Mouse (Mus musculus) ES-E14 (cell line): ENCODE measurements at regions not wholly inside any gene's neighbourhood (a gene's known extent, or its start where the extent isn't known, plus 50 kb on each side); places are given as distances from the start of the nearest gene placed in this dataset.

Experiments
- DNase-seq: peaks from one replicate; pipeline ENCODE4 v3.0.0-alpha.2; 2013; ENCODE audit warnings: low read depth, low spot score
- H3K27ac ChIP-seq: 2 replicates; pipeline ENCODE4 v1.5.1; 2012; ENCODE audit warnings: low read depth, mild to moderate bottlenecking, low read length, moderate library complexity, mixed read lengths; ENCODE audit not compliant: poor library complexity, insufficient read depth, severe bottlenecking
- H3K36me3 ChIP-seq: 2 replicates; pipeline ENCODE4 v1.6.1; 2012; ENCODE audit warnings: mild to moderate bottlenecking, low read length, moderate library complexity, mixed read lengths; ENCODE audit not compliant: control insufficient read depth, poor library complexity, insufficient read depth, severe bottlenecking
- H3K4me1 ChIP-seq, 2 experiments: fragments of 150-350 bp in 1 of 2; sonication (generic) in 1 of 2; 2 replicates each; pipeline ENCODE4 v1.6.1; 2012; ENCODE audit warnings: low read length in 2 of 2, mild to moderate bottlenecking in 1 of 2, mixed read lengths in 1 of 2; ENCODE audit not compliant: control insufficient read depth in 2 of 2, insufficient read depth in 2 of 2, poor library complexity in 1 of 2
- H3K4me3 ChIP-seq, 2 experiments: fragments of 150-350 bp in 1 of 2; sonication (generic) in 1 of 2; 2 replicates each; pipeline ENCODE4 v1.5.1; 2012; ENCODE audit warnings: low read length in 2 of 2, low read depth in 1 of 2, mild to moderate bottlenecking in 1 of 2, mixed read lengths in 1 of 2; ENCODE audit not compliant: insufficient read depth in 1 of 2, poor library complexity in 1 of 2, severe bottlenecking in 1 of 2
- H3K9ac ChIP-seq: 2 replicates; pipeline ENCODE4 v1.6.1; 2012; ENCODE audit warnings: low read depth, mild to moderate bottlenecking, low read length, mixed read lengths; ENCODE audit not compliant: poor library complexity, insufficient read depth, severe bottlenecking
- H3K9me3 ChIP-seq: fragments of 150-350 bp; sonication (generic); 2 replicates; pipeline ENCODE4 v1.6.1; 2012; ENCODE audit warnings: low read depth, mild to moderate bottlenecking, low read length; ENCODE audit not compliant: control insufficient read depth, insufficient read depth
- CHD2 ChIP-seq: IDR thresholded peaks from 2 replicates; pipeline ENCODE4 v1.6.1; 2014; ENCODE audit warnings: mild to moderate bottlenecking, low read depth, low read length, inconsistent platforms
- HCFC1 ChIP-seq: IDR thresholded peaks from 2 replicates; pipeline ENCODE4 v1.6.1; 2012; ENCODE audit warnings: low read length, inconsistent platforms, borderline replicate concordance; ENCODE audit not compliant: insufficient read depth
- MAFK ChIP-seq: IDR thresholded peaks from 2 replicates; pipeline ENCODE4 v1.6.1; 2014; ENCODE audit warnings: mild to moderate bottlenecking, low read depth, low read length, inconsistent platforms; ENCODE audit not compliant: insufficient read depth
- ZC3H11A ChIP-seq: IDR thresholded peaks from 2 replicates; pipeline ENCODE4 v1.6.1; 2012; ENCODE audit warnings: low read depth, mild to moderate bottlenecking, inconsistent platforms, low read length, borderline replicate concordance
- ZNF384 ChIP-seq: IDR thresholded peaks from 2 replicates; pipeline ENCODE4 v1.6.1; 2012; ENCODE audit warnings: low read depth, low read length, inconsistent platforms
- in situ Hi-C, 2 experiments: fragments of 600-800 bp; cut with MboI; formaldehyde crosslinking; loops; one replicate each; pipeline ENCODE4 v1.15.1; 2025; ENCODE audit warnings: low sequenced_read_pairs in 2 of 2, inconsistent platforms in 1 of 2; ENCODE audit not compliant: unreplicated experiment in 2 of 2

DNA sequence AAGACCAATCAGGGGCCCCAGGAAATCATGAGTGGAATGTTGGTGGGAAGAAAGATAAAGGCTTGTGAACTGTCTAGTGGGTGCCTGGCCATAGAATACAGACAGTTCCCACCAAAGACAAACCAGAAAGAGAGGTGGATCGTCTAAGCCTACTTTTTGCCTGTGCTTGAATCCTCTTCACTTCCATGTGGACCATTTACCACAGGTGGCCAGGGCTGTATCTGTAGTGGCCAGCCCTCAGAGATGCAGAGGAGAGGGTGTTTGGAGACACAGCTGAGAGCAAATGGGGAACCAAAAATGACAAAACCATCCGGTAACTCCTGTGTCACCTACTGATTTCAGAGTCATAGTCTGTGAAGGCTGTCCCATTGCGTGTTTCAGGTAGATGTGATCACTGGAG, 161.0 kb upstream of the Dnajc19 start:
- no peak for DNase-seq
- Histone ChIP-seq H3K4me1 (no peaks in the 10 kb centered on the region), H3K9me3 (no peaks in the 10 kb centered on the region), H3K4me3 (no peak overlapping the region), H3K36me3 (no peaks in the 10 kb centered on the region), H3K27ac (no peak overlapping the region), H3K9ac (no peak overlapping the region)
- in situ Hi-C loops, result no loop called here
- TF ChIP-seq MAFK, result no peak
- no peak for TF ChIP-seq ZNF384
- TF ChIP-seq HCFC1, result no peak
- TF ChIP-seq CHD2, result no peak
- TF ChIP-seq ZC3H11A, result no peak

DNA sequence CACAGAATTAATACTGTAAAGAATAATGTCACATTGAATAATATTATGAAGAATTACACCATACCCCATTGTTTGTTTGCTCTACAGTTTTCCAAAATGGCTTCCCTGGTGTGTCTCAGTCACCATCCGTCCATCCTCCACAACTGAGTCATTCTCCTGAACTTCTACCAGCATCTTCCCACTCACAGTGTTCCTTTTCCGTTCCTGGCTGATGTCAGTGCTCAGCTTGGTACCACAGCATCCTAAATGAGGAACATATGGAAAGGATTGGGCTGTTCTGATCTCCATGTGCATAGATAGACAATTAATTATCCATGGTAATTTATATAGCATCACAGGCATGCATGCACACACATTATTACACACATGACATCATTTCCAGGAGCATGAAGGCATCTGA, 158.9 kb upstream of the Dnajc19 start:
- no peak for TF ChIP-seq MAFK
- no peak for TF ChIP-seq CHD2
- no peak for TF ChIP-seq ZC3H11A
- TF ChIP-seq HCFC1, result no peak
- no peak for TF ChIP-seq ZNF384
- Histone ChIP-seq H3K9ac (no peak overlapping the region), H3K4me1 (no peaks in the 10 kb centered on the region), H3K9me3 (no peaks in the 10 kb centered on the region), H3K4me3 (no peak overlapping the region), H3K27ac (no peak overlapping the region), H3K36me3 (no peaks in the 10 kb centered on the region)
- in situ Hi-C loops, result no loop called here
- no peak for DNase-seq

DNA sequence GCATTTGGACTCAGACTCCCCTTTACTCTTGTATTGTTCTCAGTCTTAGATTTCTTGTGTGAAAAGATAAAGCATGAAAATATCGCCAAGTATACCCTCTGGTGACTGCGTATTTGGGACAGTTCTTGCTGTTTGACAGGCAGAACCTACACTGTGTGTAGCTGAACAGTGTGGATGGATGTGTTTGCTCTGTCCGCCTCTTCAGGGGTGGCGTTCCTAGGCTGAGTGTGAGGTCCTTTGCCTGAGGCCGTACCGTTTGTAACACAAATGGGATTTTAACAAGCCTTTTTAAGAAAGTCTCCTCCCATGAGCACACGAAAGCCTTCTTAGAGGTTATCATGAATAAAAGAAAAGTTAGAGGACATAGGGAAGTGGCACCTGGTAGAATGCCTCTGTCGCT, 153.3 kb upstream of the Dnajc19 start:
- no peak overlapping the region for H3K9ac ChIP-seq
- peaks cover 0 to 2% of the 10 kb centered on the region in 2 experiments; a peak in 2 of 4 replicates for H3K4me1 ChIP-seq
- H3K36me3 ChIP-seq, result no peaks in the 10 kb centered on the region
- TF ChIP-seq MAFK (no peak), CHD2 (no peak), ZNF384 (no peak)
- no peak overlapping the region for H3K4me3 ChIP-seq
- H3K27ac ChIP-seq, result no peak overlapping the region
- H3K9me3 ChIP-seq, result no peaks in the 10 kb centered on the region
- DNase-seq, result peak; percentile 36
- in situ Hi-C loops, result no loop called here

- no peaks in the 10 kb centered on the region for H3K9me3 ChIP-seq
- no peak overlapping the region for H3K4me3 ChIP-seq
- no peak for TF ChIP-seq CHD2
- no peak for TF ChIP-seq MAFK
- no peak for TF ChIP-seq ZC3H11A
- no peak for TF ChIP-seq HCFC1
- no peak for TF ChIP-seq ZNF384
- peaks cover 0 to 2% of the 10 kb centered on the region in 2 experiments; a peak in 2 of 4 replicates for H3K4me1 ChIP-seq
- no peak for DNase-seq
- in situ Hi-C loops, result no loop called here
- H3K36me3 ChIP-seq, result no peaks in the 10 kb centered on the region
- H3K27ac ChIP-seq, result no peak overlapping the region
- H3K9ac ChIP-seq, result no peak overlapping the region
These were observed 151.5 kb upstream of the Dnajc19 start for GRCm38 (mm10) chr3:34232329-34233250.
